Mouse (Mus musculus): ENCODE results near the gene Bco1.

The Bco1 gene

DNA sequence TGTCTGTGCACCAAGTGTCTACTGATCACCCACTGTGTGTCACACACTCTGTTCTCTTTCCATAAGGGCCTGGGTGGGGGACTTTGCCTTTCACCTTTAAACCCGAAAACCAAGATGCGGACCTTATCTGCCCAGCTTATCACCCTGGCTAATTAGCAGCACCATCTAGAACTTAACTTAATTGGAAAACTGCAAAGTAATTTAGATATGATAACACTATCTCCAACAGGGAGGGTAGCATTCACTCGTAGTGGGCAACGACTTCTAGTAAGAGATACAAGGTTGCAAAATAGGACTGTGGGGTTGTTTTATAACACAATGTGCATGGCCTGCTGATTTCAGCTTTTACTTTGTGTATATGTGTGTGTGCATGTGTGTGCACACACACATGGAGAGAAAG lies 5.9 kb upstream of the Bco1 start:
- DNase-seq (ENCODE audit: low spot score in 2 of 2) = no peak

DNA sequence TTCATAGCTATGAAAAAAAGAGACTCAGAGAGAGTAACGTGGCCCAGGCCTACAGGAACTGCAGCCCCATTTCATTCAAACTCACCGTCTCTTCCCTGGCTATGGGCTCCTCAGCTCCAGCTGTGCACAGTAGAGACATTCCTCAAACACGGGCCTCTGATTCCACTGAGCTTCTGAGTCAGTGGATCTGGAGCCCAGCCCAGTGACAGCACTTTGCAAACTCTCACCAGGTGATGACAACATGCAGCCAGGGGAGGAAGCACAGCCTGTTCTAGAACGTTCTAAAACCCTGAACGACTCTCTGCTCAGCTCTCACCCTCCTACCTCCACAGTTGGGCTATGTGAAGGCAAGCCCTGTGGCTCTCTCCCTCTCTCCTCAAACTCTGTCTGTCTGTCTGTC lies 1.6 kb upstream of the Bco1 start:
- DNase-seq (ENCODE audit: low spot score in 2 of 2) = peak; percentile 34 to 40

DNA sequence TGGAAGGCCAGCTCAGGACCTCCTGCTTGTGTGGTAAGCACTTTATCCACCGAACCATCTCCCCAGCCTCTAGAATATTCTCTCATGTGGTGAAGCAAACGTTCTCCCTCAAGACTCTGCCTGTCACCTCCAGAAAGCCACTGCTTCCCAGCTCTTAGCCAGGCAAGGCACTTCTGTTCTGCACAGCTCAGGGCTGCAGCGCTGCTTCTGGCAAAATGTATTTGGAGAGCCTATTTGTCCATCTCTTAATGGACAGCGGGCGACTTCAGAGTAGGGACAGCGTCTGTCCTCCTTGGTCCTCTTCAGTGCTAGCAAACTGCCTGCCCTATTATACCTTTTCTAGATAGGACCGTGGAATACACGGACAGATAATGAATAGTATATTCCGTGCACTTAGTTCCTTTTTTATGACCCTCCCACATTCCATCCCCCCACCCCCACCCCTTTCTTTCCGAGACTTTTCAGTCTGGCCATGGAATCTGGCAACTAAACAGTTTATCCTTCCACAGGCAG lies 1.5 kb downstream of the Bco1 start:
- no peak for DNase-seq (ENCODE audit: low spot score in 2 of 2)

DNA sequence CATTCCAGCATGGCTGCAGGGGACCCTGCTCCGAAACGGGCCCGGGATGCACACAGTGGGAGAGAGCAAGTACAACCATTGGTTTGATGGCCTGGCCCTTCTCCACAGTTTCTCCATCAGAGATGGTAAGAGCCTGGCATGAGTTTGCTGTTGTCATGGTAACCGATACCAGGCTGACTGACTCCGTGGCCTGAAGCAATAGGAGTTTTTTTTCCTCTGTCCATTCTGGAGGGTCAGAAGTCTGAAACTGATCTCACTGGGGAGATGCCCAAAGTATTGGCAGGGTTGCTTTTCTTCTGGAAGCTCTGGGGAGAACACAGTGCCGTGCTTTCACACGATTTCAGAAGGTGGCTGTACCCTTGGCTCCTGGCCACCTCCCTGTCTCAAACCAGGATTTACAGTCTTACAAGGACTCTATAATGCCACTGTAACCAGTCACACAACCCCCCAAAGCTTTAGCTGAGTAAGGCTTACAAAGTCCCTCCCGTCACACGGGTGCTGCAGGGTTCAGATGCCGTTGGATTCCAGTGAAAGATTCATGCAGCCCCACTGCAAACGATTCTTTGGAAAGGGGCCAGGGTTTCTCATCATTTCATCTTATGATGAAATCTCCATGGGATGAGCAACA lies 2.0 kb downstream of the Bco1 start:
- no peak for DNase-seq (ENCODE audit: low spot score in 2 of 2)

DNA sequence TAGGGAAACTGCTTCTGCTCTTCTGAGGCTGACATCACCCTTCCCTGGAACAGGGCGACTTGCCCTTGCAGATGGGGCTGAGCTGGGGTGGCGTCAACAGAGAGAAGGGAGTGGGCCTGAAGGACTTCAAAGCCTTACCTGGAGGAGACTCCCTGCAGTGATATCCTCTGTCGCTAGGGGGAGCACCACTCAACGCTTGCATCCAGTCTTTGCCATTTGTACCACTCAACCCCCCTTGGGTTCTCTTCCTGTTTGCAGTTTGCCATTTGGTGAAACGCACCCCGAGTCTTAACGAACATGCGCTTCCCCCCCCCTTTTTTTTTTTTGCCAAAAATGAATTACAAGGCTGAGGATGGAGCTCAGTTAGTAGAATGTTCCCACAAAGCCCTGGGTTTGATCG lies 11.9 kb downstream of the Bco1 start:
- peak; percentile 70 to 71 for DNase-seq (ENCODE audit: low spot score in 2 of 2)

DNA sequence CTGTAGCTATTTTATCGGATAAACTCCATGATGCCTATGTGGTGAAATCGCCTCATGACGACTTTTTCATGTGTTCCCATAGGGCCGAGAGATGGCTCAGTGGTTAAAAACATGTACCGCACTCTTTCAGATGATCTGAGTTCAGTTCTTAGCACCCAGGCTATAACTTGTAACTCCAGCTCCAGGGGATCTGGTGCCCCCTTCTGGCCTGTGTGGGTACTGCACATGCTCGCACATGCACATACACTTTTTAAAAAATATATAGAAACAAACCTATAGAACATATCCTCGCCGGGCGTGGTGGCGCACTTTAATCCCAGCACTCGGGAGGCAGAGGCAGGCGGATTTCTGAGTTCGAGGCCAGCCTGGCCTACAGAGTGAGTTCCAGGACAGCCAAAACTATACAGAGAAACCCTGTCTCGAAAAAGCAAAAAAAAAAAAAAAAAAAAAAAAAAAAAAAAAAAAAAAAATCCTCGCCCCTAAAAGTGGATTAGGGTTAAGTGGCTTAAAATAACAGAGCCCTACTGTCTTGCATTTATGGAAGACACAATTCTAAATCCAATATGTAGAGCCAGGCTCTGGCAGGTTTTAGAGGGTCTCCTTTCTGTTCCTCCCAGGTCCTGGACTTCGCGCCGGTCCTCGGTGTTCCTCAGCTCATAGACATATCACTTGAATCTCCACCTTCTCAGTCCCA lies 13.5 kb downstream of the Bco1 start:
- no peak for DNase-seq (ENCODE audit: low spot score in 2 of 2)

DNA sequence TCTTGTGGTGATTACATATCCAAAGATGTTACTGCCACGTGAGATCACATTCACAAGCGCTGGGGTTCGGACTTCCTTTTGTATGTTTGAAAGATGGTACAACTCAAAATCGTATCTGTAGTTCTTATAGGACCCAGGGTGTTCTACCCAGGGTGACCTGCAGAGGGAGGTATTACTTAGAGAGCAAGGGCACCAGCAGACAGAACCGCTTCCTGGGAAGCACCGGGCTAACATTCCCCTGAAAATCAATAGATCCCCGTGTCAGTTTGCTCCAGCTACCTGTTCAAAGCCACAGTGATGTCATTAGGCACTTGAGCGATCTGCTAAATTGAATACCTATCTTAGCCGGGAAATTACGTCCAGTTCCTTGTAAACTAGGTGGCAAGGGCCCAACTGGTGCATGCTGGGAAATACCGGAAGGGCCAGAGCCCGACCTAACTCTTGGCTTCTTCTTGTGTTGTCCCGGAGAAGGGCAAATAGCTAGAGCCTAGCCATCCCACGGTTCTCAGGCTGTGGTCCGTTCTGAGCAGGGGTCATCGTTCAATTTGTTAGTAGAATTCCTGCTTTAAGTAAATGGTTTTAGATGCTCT lies 14.2 kb downstream of the Bco1 start:
- peak; percentile 65 to 71 for DNase-seq (ENCODE audit: low spot score in 2 of 2)

DNA sequence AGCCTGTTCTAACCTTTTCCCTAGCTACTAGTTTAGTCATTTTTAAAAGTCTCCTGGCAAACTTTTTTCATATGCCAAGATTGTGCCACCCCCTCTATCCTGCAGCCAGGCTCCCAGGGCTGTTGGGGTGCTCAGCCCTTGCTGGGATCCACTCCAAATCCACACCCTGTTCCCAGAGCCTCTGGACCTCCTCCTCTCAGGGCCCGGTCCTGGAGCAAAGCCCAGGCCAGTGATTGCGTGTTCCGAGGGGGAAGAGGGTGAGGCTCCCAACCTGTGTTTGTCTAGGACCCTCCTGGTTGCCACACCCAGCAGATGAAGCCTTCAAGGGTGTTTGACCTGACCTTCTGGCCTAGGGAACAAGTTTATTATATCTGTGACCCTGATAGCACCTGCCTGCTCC lies 16.0 kb downstream of the Bco1 start:
- DNase-seq (ENCODE audit: low spot score in 2 of 2) = peak in 1 of 2 experiments; percentile 23

DNA sequence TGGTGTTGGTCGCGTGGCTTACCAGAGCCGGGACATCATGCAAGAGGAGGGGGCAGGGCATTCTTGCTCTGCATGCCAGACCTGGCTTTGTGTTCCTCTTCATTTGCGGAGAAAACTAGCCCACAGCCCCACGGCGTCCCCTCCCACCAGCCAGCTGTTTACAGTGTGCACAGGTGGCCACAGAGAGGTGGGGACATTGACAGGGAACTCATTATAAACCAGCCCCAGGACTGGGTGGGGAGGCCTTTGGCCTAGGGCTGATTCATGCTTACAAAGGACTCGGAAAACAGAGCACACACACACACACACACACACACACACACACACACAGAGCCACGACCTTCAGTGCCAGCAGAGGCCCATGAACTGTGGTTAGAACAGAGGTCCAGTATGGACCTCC lies 16.6 kb downstream of the Bco1 start:
- DNase-seq (ENCODE audit: low spot score in 2 of 2) = peak; percentile 56 to 58

DNA sequence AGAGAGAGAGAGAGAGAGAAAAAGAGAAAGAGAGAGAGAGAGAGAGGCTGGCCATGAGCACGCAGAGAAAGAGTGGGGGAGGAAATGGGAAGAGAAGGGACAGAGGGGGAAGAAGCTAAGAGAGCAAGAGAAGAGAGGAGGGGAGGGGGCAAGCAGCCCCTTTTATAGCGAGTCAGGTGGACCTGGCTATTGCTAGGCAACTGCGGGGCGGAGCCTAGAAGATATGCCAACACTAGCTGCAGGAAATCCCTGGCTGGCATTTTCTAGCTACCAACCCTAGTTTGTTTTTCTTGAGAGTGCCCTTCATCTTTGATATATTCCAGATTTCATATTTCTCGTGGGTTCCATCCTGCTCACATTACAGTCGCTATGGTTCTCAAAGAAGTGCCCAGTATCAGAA lies 19.4 kb downstream of the Bco1 start:
- DNase-seq (ENCODE audit: low spot score in 2 of 2) = no peak

DNA sequence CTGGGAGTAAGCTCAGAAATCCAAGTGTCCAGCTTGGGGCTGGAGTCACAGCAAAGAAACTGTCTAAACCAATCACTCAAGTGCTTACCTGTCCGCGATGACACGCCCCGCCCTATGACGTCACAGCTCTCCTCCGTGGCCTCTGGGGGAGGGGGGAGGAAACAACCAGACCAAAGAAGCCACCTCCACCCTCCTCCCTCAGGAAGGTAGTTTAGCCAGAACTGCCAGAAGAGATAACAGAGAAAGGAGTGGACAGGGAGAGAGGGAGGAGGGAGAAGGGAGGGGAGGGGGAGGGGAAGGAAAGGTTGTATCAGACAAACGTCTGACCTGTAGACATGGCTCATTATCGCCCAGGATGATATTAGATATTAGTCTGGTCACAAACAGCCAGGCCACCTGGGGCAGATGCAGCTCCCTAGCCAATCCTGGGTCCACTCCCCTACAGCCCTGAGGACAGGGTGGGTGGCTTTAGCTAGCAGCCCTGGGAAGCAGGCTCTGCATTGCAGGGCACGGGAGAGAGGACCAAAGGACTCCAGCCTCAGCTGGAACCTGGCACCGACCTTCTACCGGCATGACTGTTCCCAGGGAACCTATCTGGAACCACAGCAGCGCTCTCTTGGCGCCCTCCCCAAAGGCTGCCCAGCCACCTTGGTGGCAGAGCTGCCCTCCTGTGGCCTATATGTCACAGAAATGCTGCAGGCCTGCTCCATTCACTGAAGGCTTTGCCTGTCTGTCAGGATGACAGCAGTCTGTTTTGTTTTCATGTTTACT lies 20.2 kb downstream of the Bco1 start:
- DNase-seq (ENCODE audit: low spot score in 2 of 2) = peak; percentile 71 to 79

DNA sequence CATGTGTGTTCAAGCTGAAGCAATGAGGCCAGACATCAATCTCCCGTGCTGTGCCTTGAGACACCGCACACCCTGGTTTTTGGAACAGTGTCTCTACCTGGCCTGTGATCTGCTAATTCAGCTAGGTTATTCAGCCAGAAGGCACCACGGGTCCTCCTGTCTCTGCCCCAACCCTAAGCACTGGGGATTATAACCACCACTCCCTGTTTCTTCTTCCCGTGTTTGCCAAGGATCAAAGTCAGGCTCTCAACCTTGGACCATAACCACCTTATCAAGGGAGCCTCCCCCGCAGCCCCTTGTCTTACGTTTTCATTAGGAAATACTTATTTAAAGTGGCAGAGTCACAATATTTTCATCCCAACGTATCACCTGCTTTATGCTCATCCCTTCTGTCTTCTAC lies 20.9 kb downstream of the Bco1 start:
- no peak for DNase-seq (ENCODE audit: low spot score in 2 of 2)

DNA sequence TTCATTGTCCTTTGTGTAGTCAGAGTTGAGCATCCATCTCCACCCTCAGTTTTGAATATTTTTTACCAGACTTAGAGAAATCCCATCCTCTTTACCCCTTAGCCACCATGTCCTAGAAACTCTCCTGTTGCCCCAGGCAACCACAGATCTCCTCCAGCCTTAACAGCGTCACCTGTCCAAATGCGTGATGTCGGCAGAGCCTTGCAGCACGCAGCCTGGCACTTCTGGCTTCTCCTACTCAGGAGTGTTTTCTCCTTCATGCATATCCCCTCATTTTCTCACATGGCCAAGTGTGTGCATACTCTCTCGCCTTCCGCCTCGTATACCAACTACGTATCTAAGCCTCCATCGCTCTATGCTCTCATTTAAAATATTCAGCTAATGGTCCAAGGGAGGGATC lies 22.8 kb downstream of the Bco1 start:
- DNase-seq (ENCODE audit: low spot score in 2 of 2) = no peak

DNA sequence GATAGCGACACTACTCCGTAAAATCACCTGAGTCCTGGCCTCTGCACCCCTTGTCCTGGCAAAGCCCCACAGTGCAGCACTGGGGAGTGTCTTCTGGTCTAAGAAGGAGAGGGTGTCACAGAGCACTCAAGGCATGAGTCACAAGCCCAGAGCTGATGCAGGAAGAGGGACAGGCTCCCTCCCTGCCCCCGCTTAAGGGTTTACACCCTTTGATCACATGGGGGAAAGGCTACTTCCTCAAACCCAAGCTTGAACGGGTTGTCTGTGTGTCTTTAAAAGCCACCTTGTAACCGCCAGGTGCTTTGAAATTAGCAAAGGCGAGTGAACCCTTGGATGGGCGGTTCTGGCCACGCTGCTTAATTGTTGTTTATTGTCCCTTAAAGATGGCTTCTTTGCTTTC lies 25.6 kb downstream of the Bco1 start:
- peak; percentile 56 to 58 for DNase-seq (ENCODE audit: low spot score in 2 of 2)

DNA sequence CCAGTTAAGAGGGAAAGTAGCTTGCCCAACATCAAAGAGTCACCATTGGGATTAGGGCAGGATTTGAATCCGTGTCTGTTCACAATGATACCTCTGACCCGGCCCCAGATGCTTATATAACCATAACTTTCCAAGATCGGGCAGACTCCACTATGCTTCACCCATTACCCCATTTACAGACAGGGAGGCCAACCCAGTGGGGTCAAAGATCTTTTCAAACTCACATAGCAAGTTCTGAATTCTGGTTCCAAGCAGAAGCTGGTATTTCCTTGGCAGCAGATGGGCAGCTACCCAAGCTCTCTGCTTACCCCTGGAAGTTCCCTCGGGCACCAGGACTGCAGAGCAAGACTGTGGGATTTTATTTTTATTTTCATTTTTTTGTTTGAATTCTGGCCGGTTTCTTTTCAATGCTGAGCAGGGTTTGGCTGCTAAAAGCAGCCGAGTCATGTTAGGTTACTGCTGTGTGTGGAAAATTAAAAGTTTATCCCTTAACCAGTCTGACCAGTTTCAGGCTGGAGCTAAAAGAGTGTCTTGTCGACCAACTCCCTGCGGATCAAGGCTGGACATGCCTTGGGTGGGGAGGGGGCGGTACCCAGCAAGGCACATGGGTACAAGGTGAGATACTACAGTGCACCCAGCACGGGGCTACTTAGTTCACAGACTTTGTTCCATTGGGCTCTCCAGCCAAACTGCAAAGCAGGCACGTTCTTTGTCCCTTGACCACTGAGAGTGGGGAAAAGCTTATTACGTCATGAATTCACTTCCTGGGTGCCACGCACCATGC lies 28.4 kb downstream of the Bco1 start:
- peak; percentile 70 to 78 for DNase-seq (ENCODE audit: low spot score in 2 of 2)

DNA sequence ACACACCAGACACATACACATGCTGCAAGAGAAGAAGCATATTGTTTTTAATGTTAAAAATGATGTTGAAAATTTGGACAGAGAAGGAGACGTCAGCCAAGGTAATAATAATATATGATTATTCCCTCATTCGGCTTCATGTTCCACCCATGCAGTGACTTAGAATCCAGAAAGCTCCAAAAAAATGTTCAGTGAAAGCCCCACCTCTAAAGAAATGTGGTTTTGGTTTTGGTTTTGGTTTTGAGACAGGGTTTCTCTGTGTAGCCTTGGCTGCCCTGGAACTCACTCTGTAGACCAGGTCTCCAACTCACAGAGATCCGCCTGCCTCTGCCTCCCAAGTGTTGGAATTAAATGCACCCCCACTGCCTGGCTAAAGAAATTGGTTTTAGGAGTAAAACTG lies 30.2 kb downstream of the Bco1 start:
- DNase-seq (ENCODE audit: low spot score in 2 of 2) = no peak

DNA sequence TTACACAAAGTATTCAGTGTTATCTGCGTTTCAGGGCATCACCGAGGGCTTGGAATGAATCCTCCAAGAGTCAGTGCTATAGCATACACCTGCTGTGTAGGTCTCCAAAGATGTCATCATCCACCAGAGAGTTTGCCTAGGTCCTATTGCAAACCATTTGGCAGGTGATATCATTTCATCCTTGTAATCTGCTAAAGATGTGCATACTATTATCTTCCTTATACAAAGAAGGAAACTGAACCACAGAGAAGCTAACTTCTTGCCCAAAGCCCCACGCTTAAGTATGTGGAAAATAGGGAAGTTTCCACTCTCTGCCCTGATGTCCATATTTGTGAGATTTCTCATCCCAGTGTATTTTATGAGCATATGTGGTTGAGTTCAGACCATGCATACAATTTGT lies 30.8 kb downstream of the Bco1 start:
- DNase-seq (ENCODE audit: low spot score in 2 of 2) = no peak

DNA sequence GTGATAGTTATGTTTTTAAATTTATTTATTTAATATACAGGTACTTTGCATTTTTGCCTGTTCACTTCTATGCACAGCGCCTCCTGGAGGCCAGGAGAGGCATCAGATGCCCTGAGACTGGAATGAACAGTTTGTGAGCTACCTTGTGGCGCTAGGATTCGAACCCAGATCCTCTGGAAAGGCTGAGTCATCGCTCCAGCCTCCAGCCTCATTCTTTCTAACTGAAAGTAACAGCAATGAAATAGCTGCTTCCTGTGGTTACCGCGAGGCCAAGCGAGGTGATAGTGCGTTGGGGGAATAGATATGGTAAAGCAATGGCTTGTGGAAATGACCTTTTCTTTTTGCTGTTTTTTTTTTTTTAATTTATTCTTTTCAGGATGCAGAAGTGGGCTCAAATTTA lies 31.4 kb downstream of the Bco1 start:
- no peak for DNase-seq (ENCODE audit: low spot score in 2 of 2)

DNA sequence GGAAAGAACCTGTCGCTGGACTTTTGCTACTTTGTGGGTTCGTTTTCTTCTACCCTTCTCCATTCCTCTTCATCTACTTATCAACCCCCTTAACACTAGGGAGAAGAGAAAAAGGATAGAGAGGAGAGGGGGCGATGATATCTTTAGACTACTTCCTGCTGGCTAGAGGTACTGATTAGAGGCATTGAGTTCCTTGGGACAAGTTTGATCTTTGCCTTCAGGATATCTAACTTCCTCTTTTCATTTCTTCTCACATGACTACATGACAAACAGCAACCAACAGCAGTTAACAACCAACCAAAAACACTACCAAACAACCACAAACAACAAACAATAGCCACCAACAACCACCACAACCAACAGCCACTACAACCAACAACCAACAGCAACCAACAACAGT lies 38.0 kb downstream of the Bco1 start:
- no peak for DNase-seq (ENCODE audit: low spot score in 2 of 2)

DNA sequence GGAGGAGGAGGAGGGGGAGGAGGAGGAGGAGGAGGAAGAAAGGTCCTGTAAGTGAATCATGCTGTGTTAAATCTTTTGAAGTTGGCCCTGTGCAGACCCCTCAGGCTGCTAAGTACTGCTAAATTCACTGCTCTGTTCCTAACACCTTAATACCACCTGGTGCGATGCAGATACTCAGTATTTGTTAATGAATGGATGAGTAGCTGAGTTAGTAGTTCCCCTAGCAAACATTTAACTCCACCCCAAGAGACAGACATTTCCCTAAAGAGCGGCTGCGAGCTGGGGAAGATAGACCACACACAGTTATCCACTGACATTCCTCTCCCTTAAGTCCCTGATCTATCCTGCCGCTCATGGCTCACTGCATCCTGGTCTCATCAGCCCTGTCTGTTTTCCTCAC lies 40.7 kb downstream of the Bco1 start:
- DNase-seq (ENCODE audit: low spot score in 2 of 2) = no peak

DNA sequence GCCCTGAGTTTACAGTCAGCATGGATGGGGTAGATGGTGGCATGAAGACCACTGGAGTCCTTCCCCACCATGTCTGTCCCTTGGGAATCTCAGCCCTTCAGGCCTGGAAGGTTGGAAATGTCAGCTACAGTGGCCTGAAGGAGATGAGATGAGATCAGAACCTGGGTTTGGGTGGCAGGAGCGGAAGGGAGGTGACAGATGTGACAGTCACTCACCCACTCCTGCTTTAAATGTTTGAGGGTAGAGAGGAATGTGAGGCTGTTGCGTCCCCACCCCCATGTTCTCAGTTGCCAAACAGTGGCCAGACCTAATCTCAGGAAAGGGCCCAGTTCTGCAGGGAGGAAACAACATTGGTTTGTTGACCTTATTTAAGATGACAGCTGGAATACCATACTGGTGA lies 41.1 kb downstream of the Bco1 start:
- no peak for DNase-seq (ENCODE audit: low spot score in 2 of 2)

DNA sequence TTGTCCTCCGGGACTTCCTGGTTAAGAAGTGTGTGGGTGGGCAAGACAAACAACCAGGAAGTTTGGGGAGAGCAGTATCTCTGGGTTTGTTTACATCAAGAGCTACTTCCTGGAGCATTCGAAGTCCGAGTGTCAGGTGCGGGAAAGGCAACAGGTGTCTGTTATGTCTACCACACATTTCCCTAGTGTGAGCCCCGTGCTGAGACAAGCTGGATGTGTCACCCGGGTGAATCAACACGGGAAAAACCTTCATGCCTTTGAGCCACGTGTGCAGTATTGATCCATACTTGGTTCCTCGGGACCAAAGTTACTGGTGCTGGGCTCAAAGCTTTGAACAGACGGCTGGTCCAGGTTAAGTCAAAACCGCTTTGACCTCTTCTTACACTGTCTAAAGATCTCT lies 41.7 kb downstream of the Bco1 start:
- DNase-seq (ENCODE audit: low spot score in 2 of 2) = no peak

Measured in urinary bladder, postnatal 36 days (tissue).